Mouse (Mus musculus): Measurements from ENCODE around the gene Eif4g1. TPM values are rescaled to one million over a fixed set of nuclear protein-coding genes. Genes with fewer than 3 reads are reported as not detected.
A peak's percentile ranks its signal among the peaks of the same experiment; 100 is the strongest.

Eif4g1 gene
- total and polyA plus RNA-seq, 3 experiments: 403 to 519 (median 473) TPM

DNA sequence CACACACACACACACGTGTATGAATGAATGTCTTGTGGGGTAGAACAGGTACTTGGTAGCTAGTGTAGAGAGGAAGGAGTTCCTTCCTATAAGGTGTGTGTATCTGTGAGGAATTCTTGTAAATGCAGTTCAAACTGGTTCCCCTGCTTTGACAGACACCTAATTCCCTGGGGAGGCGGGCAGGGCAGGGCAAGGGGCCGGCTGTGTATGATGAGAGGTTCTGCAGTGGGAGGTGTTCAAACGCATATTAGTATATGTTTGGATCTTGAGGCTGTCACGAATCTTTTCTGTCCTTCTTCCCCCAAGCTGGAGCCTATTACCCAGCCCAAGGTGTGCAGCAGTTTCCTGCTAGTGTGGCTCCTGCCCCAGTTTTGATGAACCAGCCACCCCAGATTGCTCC lies 9.3 kb downstream of the Eif4g1 start:
- Histone ChIP-seq H3K79me2 (replicated peaks; ENCODE audit: control insufficient read depth, extremely low read depth, insufficient read depth, poor library complexity, severe bottlenecking) (peaks cover 61% of the 10 kb centered on the region), H3K9ac (ENCODE audit: insufficient read depth, low read depth) (no peak overlapping the region), H3K27ac (ENCODE audit: insufficient read depth, low read depth) (no peak overlapping the region), H3K27me3 (replicated peaks) (no peaks in the 10 kb centered on the region), H3K36me3 (replicated peaks in 1 of 2; ENCODE audit: control insufficient read depth in 1 of 2, insufficient read depth in 1 of 2, low read length in 1 of 2) (peaks cover 76 to 85% of the 10 kb centered on the region in 2 experiments), H3K4me3 (replicated peaks in 1 of 3; ENCODE audit: low read depth in 2 of 3, low read length in 2 of 3, poor library complexity in 1 of 3) (no peak overlapping the region), H3K4me1 (ENCODE audit: control insufficient read depth in 1 of 2, insufficient read depth in 2 of 2) (peaks cover 11 to 42% of the 10 kb centered on the region in 2 experiments), H3K4me2 (ENCODE audit: insufficient read depth, low read depth, poor library complexity, severe bottlenecking) (no peak overlapping the region), H3K9me3 (replicated peaks; ENCODE audit: low read length) (no peaks in the 10 kb centered on the region)
- dilution Hi-C loops (cut with MboI; ENCODE audit: extremely low pct_ligation_motif_present, extremely low pct_unique_long_range_greater_than_20kb, low sequenced_read_pairs) (no loop called here), in situ Hi-C loops (cut with MboI; ENCODE audit: low pct_ligation_motif_present, low pct_unique_long_range_greater_than_20kb, low sequenced_read_pairs) (no loop called here)
- no peak for DNase-seq (ENCODE audit: extremely low read depth)
- no peak for TF ChIP-seq SIN3A (IDR thresholded peaks at IDR 0.05; ENCODE audit: low read length)
- TF ChIP-seq TBP (conservative IDR thresholded peaks at IDR 0.05; ENCODE audit: low read depth, low read length): no peak

DNA sequence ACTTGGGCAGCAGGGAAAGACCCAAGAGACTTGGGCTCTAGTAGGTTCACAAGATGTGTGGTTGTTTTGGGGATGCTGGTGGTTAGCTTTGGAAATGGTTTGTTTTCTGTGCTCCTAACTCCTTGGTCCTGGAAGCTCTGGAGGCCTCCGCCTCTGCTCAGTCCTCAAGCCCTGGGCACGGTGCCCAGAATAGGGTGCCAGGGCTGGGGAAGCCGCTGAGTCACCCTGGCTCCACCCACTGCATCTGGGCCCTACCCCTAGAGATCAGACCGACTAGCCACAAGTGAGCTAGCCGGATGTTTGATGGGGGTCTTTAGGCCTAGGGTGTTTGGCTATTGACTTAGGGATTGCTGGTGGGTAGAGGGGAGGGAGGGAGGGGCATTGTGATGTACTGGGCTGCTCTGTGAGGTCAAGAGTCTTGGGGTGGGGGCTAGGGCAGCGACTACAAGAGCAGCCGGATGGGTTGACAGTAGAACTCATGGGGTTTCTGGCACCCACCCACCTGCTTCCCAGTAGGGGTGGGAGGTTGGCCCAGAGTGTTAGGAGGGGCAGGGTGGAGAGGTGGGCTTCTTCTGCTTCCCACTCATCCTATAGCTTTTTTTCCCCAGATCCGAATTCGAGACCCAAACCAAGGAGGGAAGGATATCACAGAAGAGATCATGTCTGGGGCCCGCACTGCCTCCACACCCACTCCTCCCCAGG lies 10.0 kb downstream of the Eif4g1 start:
- Histone ChIP-seq H3K79me2 (replicated peaks; ENCODE audit: control insufficient read depth, extremely low read depth, insufficient read depth, poor library complexity, severe bottlenecking) (peaks cover 60% of the 10 kb centered on the region), H3K4me3 (replicated peaks in 1 of 3; ENCODE audit: low read depth in 2 of 3, low read length in 2 of 3, poor library complexity in 1 of 3) (no peak overlapping the region), H3K4me1 (ENCODE audit: control insufficient read depth in 1 of 2, insufficient read depth in 2 of 2) (peaks cover 11 to 42% of the 10 kb centered on the region in 2 experiments), H3K4me2 (ENCODE audit: insufficient read depth, low read depth, poor library complexity, severe bottlenecking) (no peak overlapping the region), H3K27ac (ENCODE audit: insufficient read depth, low read depth) (no peak overlapping the region), H3K9me3 (replicated peaks; ENCODE audit: low read length) (no peaks in the 10 kb centered on the region), H3K36me3 (replicated peaks in 1 of 2; ENCODE audit: control insufficient read depth in 1 of 2, insufficient read depth in 1 of 2, low read length in 1 of 2) (peaks cover 82 to 92% of the 10 kb centered on the region in 2 experiments), H3K27me3 (replicated peaks) (no peaks in the 10 kb centered on the region), H3K9ac (ENCODE audit: insufficient read depth, low read depth) (no peak overlapping the region)
- dilution Hi-C loops (cut with MboI; ENCODE audit: extremely low pct_ligation_motif_present, extremely low pct_unique_long_range_greater_than_20kb, low sequenced_read_pairs) (no loop called here), in situ Hi-C loops (cut with MboI; ENCODE audit: low pct_ligation_motif_present, low pct_unique_long_range_greater_than_20kb, low sequenced_read_pairs) (no loop called here)
- no peak for DNase-seq (ENCODE audit: extremely low read depth)
- no peak for TF ChIP-seq IRF4 (IDR thresholded peaks at IDR 0.05; ENCODE audit: low read depth, low read length)
- no peak for TF ChIP-seq E2F4 (IDR thresholded peaks at IDR 0.05; ENCODE audit: insufficient replicate concordance, low read depth, low read length)
- no peak for TF ChIP-seq MYC (IDR thresholded peaks at IDR 0.05; ENCODE audit: low read depth, low read length)
- TF ChIP-seq EP300 (IDR thresholded peaks at IDR 0.05; ENCODE audit: low read length): no peak
- no peak for TF ChIP-seq ETS1 (conservative IDR thresholded peaks at IDR 0.05; ENCODE audit: low read depth, low read length)
- TF ChIP-seq RAD21 (IDR thresholded peaks at IDR 0.05; ENCODE audit: low read depth, low read length): no peak

DNA sequence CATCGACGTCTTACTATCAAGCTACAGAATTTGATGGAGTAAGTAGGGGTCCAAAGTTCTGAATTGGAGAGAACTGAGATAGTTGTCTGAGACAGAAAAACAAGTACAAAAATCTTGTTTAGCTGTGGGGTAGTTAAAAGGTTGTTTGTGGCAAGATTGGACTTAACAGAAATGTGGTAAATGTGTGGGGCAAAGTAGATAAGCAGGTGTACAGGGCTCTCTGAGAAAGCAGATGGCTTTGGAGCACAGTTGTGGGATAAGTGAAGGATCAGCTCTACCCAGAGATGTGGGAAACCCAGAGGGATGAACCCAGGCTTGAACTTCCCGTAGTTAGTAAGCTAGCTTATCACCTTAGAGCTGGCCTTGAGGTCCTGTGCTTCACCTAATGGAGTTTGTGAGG lies 22.7 kb downstream of the Eif4g1 start:
- Histone ChIP-seq H3K4me3 (replicated peaks in 1 of 3; ENCODE audit: low read depth in 2 of 3, low read length in 2 of 3, poor library complexity in 1 of 3) (no peak overlapping the region), H3K4me2 (ENCODE audit: insufficient read depth, low read depth, poor library complexity, severe bottlenecking) (no peak overlapping the region), H3K27ac (ENCODE audit: insufficient read depth, low read depth) (no peak overlapping the region), H3K4me1 (ENCODE audit: control insufficient read depth in 1 of 2, insufficient read depth in 2 of 2) (peaks cover 0 to 33% of the 10 kb centered on the region in 2 experiments; a peak in 2 of 4 replicates), H3K36me3 (replicated peaks in 1 of 2; ENCODE audit: control insufficient read depth in 1 of 2, insufficient read depth in 1 of 2, low read length in 1 of 2) (peaks cover 63 to 81% of the 10 kb centered on the region in 2 experiments), H3K79me2 (replicated peaks; ENCODE audit: control insufficient read depth, extremely low read depth, insufficient read depth, poor library complexity, severe bottlenecking) (no peaks in the 10 kb centered on the region), H3K9ac (ENCODE audit: insufficient read depth, low read depth) (no peak overlapping the region), H3K9me3 (replicated peaks; ENCODE audit: low read length) (no peaks in the 10 kb centered on the region), H3K27me3 (replicated peaks) (no peaks in the 10 kb centered on the region)
- dilution Hi-C loops (cut with MboI; ENCODE audit: extremely low pct_ligation_motif_present, extremely low pct_unique_long_range_greater_than_20kb, low sequenced_read_pairs): no loop called here
- TF ChIP-seq POLR2AphosphoS2 (IDR thresholded peaks at IDR 0.05; ENCODE audit: low read depth, low read length): 0 out of 2 replicates have a peak, but pooled peaks have one; percentile 40
- no peak for TF ChIP-seq E2F4 (IDR thresholded peaks at IDR 0.05; ENCODE audit: insufficient replicate concordance, low read depth, low read length)
- in situ Hi-C loops (cut with MboI; ENCODE audit: low pct_ligation_motif_present, low pct_unique_long_range_greater_than_20kb, low sequenced_read_pairs): no loop called here
- no peak for DNase-seq (ENCODE audit: extremely low read depth)

Measured in CH12.LX (cell line).